8 mouse cellular contexts compared by ENCODE assay signal in the genomic region with DNA sequence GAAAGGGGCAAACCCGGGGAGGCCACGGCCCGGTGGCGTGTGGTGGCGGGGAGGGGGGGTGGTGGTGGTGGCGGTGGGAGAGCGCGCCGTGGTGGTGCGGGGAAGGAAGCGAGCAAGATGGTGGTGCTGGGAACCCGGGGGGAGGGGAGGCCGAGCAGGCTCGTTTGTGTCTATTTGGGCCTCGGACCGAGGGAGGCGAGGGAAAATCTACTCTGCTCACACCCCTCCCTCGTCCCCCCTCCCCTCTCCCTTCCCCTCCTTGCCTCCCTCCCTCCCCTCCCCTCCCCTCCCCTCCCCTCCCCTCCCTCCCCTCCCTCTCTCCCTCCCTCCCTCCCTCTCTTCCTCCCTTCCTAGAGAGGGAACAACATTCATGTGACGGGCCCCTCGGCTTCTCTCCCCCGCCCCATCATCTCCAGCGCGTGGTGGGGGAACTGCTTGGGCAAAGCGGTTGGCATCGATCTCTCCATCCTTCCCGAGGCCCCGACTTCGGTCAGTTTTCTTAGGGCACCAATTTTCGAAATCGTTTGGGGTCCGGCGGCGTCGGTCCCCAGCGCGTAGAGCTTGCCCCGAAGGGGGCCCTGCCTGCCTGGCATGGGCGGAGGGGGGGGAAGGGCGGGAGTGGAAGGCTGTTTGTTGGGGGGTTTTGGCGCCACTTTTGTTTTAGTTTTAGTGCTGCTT. TPM values are rescaled to one million over a fixed set of nuclear protein-coding genes. Genes with fewer than 3 reads are reported as not detected.
A peak's percentile ranks its signal among the peaks of the same experiment; 100 is the strongest.
DNase-seq lines count a peak whose midpoint lies in the region; ATAC-seq and TF ChIP-seq lines count a peak whose summit lies in the region.

No protein-coding gene starts in this region.

- no peaks in the 10 kb centered on the region for H3K36me3 ChIP-seq in forebrain, embryonic 10.5 days (replicated peaks)
- H3K36me3 ChIP-seq in heart, embryonic 15.5 days: no peaks in the 10 kb centered on the region
- H3K36me3 ChIP-seq in liver, postnatal 0 days (replicated peaks; ENCODE audit: insufficient read depth, low read length): no peaks in the 10 kb centered on the region
- no peaks in the 10 kb centered on the region for H3K36me3 ChIP-seq in neural tube, embryonic 14.5 days (ENCODE audit: control insufficient read depth, insufficient read depth, low read length)

- H3K27me3 ChIP-seq in forebrain, embryonic 10.5 days (ENCODE audit: poor library complexity, severe bottlenecking): no peaks in the 10 kb centered on the region
- no peaks in the 10 kb centered on the region for H3K27me3 ChIP-seq in heart, embryonic 15.5 days
- no peaks in the 10 kb centered on the region for H3K27me3 ChIP-seq in liver, postnatal 0 days (ENCODE audit: insufficient read depth, low read length)
- no peaks in the 10 kb centered on the region for H3K27me3 ChIP-seq in neural tube, embryonic 14.5 days (ENCODE audit: control insufficient read depth, insufficient read depth, low read length)

- H3K9ac ChIP-seq in heart, embryonic 15.5 days: peak overlapping the region; percentile 92
- peak overlapping the region; percentile 98 for H3K9ac ChIP-seq in liver, postnatal 0 days (replicated peaks)
- peak overlapping the region; percentile 91 for H3K9ac ChIP-seq in neural tube, embryonic 14.5 days (replicated peaks; ENCODE audit: low read depth, low read length)

- no peak for TF ChIP-seq EP300 in liver, postnatal 0 days (IDR thresholded peaks at IDR 0.05; ENCODE audit: low read depth)

- H3K27ac ChIP-seq in forebrain, embryonic 10.5 days: peak overlapping the region; percentile 99
- H3K27ac ChIP-seq in heart, embryonic 15.5 days: peak overlapping the region; percentile 99
- peak overlapping the region; percentile 100 for H3K27ac ChIP-seq in liver, postnatal 0 days (ENCODE audit: low read depth)
- H3K27ac ChIP-seq in neural tube, embryonic 14.5 days (ENCODE audit: low read depth, low read length): peak overlapping the region; percentile 99

- peak overlapping the region; percentile 69 for H3K4me3 ChIP-seq in forebrain, embryonic 10.5 days
- peak overlapping the region; percentile 69 for H3K4me3 ChIP-seq in heart, embryonic 15.5 days
- H3K4me3 ChIP-seq in liver, postnatal 0 days (ENCODE audit: low read depth, low read length): peak overlapping the region; percentile 77
- peak overlapping the region; percentile 55 for H3K4me3 ChIP-seq in neural tube, embryonic 14.5 days (ENCODE audit: low read depth, low read length)

- 0 out of 2 replicates have a peak, but pooled peaks cover 3% of the 10 kb centered on the region for H3K9me3 ChIP-seq in forebrain, embryonic 10.5 days
- H3K9me3 ChIP-seq in heart, embryonic 15.5 days (replicated peaks): no peaks in the 10 kb centered on the region
- H3K9me3 ChIP-seq in liver, postnatal 0 days (ENCODE audit: low read length): no peaks in the 10 kb centered on the region
- H3K9me3 ChIP-seq in neural tube, embryonic 14.5 days (ENCODE audit: control insufficient read depth, low read length): no peaks in the 10 kb centered on the region

- 25% methylated on average over 22 of the region's 40 CpGs for WGBS in forebrain, embryonic 10.5 days
- 22% methylated on average over 22 of the region's 40 CpGs for WGBS in heart, embryonic 15.5 days
- 9% methylated on average over 8 of the region's 40 CpGs for WGBS in liver, postnatal 0 days (ENCODE audit: insufficient replicate concordance)
- 25% methylated on average over 23 of the region's 40 CpGs for WGBS in neural tube, embryonic 14.5 days

- peak overlapping the region; percentile 56 for H3K4me2 ChIP-seq in heart, embryonic 15.5 days
- H3K4me2 ChIP-seq in liver, postnatal 0 days (ENCODE audit: low read depth, low read length): peak overlapping the region; percentile 72
- H3K4me2 ChIP-seq in neural tube, embryonic 14.5 days (ENCODE audit: low read depth, low read length): peak overlapping the region; percentile 56

- H3K4me1 ChIP-seq in forebrain, embryonic 10.5 days: peaks cover 18% of the 10 kb centered on the region
- H3K4me1 ChIP-seq in heart, embryonic 15.5 days (replicated peaks): peaks cover 4% of the 10 kb centered on the region
- peaks cover 7% of the 10 kb centered on the region; the same call in 1 of the 2 replicates for H3K4me1 ChIP-seq in liver, postnatal 0 days (ENCODE audit: insufficient read depth)
- no peaks in the 10 kb centered on the region for H3K4me1 ChIP-seq in neural tube, embryonic 14.5 days (ENCODE audit: control insufficient read depth, insufficient read depth, low read length)

- peak; percentile 71 for ATAC-seq in heart, embryonic 15.5 days (replicated peaks; ENCODE audit: insufficient number of reproducible peaks, insufficient read depth, low FRiP score, low read depth)
- ATAC-seq in liver, postnatal 0 days: peak; percentile 58
- ATAC-seq in neural tube, embryonic 14.5 days (ENCODE audit: low read depth): peak; percentile 86

- no peak for TF ChIP-seq CTCF in liver, postnatal 0 days (IDR thresholded peaks at IDR 0.05; ENCODE audit: low read depth)

- DNase-seq in CD4-positive, CD25-positive, alpha-beta regulatory T cell, adult 2 months (ENCODE audit: low read depth, low spot score): peak; percentile 86
- peak; percentile 73 for DNase-seq in brain, embryonic 18.5 days (ENCODE audit: low read depth, low spot score)
- peak; percentile 80 for DNase-seq in forebrain, embryonic 10.5 days (ENCODE audit: extremely low spot score, low spot score)
- peak; percentile 83 to 92 for DNase-seq in kidney, postnatal 25 days
- DNase-seq in liver, postnatal 0 days: peak; percentile 85
- DNase-seq in testis, postnatal 10 days (ENCODE audit: low spot score): peak; percentile 84

RNA-seq across cellular contexts. Expression of a gene that starts 1.4 kb away (rescaled TPM):
- polyA plus RNA-seq in forebrain, embryonic 10.5 days (2016; fragmentation: Nextera tagmentation; extraction: Ambion mirVana): 51.3 and 52.3 TPM in 2 replicates
- polyA plus RNA-seq in heart, embryonic 15.5 days (2015; fragmentation: Nextera tagmentation; extraction: Ambion mirVana): 27.7 and 28.2 TPM in 2 replicates
- 14.2 and 16.9 TPM in 2 replicates for polyA plus RNA-seq in liver, postnatal 0 days (2015; fragmentation: Nextera tagmentation; extraction: Ambion mirVana)
- polyA plus RNA-seq in neural tube, embryonic 14.5 days (2014; fragmentation: Nextera tagmentation; extraction: Ambion mirVana): 30.8 and 31.5 TPM in 2 replicates

Comparison
In these comparisons a context has a peak if more than half of its experiments do, and no peak if none do; other contexts are left out.
1. Peak in every context shown above with its lines: DNase-seq, ATAC-seq, H3K4me3 ChIP-seq and H3K27ac ChIP-seq.